Mouse (Mus musculus) cerebellum, adult 2 months (tissue): ENCODE measurements at regions not wholly inside any gene's neighbourhood (a gene's known extent, or its start where the extent isn't known, plus 50 kb on each side); places are given as distances from the start of the nearest gene placed in this dataset.

ENCODE experiments used
- DNase-seq, 2 experiments: peaks; one replicate each; pipeline ENCODE4 v3.0.0; 2021
- H3K27ac ChIP-seq: fragments of 200-500 bp; 2 replicates; pipeline ENCODE4 v1.5.1; 2012; ENCODE audit warnings: low read length, control low read depth, inconsistent platforms; ENCODE audit not compliant: insufficient read depth
- H3K27me3 ChIP-seq: fragments of 200-500 bp; 2 replicates; pipeline ENCODE4 v1.6.1; 2012; ENCODE audit warnings: inconsistent platforms, mild to moderate bottlenecking, low read length, moderate library complexity; ENCODE audit not compliant: control insufficient read depth, insufficient read depth
- H3K4me1 ChIP-seq: fragments of 200-500 bp; 2 replicates; pipeline ENCODE4 v1.6.1; 2011; ENCODE audit warnings: low read length; ENCODE audit not compliant: control insufficient read depth, insufficient read depth
- H3K4me3 ChIP-seq: fragments of 200-500 bp; replicated peaks from 2 replicates; pipeline ENCODE3; 2011; ENCODE audit warnings: mild to moderate bottlenecking, low read depth, low read length, control low read depth; ENCODE audit not compliant: insufficient read depth
- CTCF ChIP-seq: fragments of 200-500 bp; IDR thresholded peaks from 2 replicates; pipeline ENCODE4 v1.5.1; 2011; ENCODE audit warnings: low read depth, mild to moderate bottlenecking, control low read depth, low read length, moderate library complexity, borderline replicate concordance; ENCODE audit not compliant: insufficient read depth
- POLR2A ChIP-seq: fragments of 200-500 bp; IDR thresholded peaks from 2 replicates; pipeline ENCODE4 v1.6.1; 2011; ENCODE audit warnings: low read length, control low read depth, borderline replicate concordance; ENCODE audit not compliant: insufficient read depth
- WGBS: fragments of 180-500 bp; shearing (Covaris S2); methylation state at CpG from one replicate; pipeline ENCODE4 v1.1.7; 2018; 5-methylcytosine and 5-hydroxymethylcytosine counted together

DNA sequence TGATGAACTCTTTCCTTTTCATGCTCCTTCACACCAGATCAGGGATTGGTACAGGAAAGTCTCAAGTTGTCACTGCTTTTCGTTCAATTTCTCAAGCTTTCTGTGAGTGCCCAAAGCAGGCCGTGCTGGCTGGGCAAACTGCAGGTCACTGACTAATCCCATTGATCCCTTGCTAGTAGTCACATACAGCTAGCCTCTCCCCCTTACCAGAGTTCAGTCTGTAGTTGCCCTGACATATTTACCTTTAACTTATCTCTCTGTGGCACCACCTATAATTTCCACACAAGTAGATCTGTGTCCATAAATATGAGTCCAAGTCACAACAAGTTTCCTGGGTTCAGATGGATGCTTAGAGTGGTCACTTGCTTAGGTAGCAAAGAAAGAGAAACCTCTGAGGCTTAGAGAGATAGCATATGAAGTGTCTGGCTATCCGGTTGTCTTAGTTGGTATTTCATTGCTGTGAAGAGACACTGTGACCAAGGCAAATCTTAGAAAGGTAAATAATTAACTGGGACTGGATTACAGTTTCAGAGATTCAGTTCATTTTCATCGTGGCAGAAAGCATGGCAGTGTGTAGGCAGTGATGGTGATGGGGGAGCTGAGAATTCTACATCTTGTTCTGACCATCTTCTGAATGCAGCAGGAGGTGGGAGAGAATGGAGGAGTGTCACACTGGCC is 362.8 kb upstream of the Pcsk5 start:
- Histone ChIP-seq H3K27ac (no peak overlapping the region), H3K4me1 (no peaks in the 10 kb centered on the region), H3K4me3 (no peak overlapping the region), H3K27me3 (no peaks in the 10 kb centered on the region)
- WGBS, result 68% methylated on average over 4 of the region's 4 CpGs
- TF ChIP-seq CTCF (no peak), POLR2A (no peak)
- no peak for DNase-seq

DNA sequence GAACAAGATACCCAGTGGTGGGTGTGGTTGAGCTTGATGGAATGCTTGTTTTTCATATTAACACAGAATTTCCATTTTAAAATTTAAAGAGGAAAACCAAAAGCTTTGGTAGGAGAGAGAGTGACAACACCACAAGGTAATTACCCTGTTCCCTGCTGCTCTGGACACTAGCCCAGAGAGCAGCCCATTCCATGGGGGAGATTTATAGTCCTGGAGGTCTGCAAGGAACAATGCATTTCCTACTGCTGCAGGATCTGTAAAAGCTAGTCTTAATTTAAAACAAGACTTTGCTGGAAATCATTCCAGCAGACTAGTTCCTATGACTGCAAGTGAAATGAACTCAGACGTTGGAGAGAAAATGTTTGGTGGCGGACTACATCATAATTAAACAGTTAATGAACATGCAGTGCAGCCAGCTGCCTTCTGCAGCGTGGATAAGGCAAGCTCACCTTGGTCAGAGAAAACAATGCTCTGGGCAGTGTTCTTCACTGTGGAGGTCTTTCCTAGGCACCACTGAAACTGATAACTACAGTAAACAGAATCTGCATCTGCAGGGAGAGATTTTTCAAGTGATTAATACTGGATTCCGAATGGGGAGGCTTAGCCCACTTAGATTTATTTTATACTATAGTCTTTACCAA is 351.8 kb upstream of the Pcsk5 start:
- Histone ChIP-seq H3K27me3 (no peaks in the 10 kb centered on the region), H3K4me1 (no peaks in the 10 kb centered on the region), H3K27ac (no peak overlapping the region), H3K4me3 (no peak overlapping the region)
- TF ChIP-seq POLR2A, result no peak
- TF ChIP-seq CTCF, result no peak
- 44% methylated on average over 4 of the region's 4 CpGs for WGBS
- no peak for DNase-seq

DNA sequence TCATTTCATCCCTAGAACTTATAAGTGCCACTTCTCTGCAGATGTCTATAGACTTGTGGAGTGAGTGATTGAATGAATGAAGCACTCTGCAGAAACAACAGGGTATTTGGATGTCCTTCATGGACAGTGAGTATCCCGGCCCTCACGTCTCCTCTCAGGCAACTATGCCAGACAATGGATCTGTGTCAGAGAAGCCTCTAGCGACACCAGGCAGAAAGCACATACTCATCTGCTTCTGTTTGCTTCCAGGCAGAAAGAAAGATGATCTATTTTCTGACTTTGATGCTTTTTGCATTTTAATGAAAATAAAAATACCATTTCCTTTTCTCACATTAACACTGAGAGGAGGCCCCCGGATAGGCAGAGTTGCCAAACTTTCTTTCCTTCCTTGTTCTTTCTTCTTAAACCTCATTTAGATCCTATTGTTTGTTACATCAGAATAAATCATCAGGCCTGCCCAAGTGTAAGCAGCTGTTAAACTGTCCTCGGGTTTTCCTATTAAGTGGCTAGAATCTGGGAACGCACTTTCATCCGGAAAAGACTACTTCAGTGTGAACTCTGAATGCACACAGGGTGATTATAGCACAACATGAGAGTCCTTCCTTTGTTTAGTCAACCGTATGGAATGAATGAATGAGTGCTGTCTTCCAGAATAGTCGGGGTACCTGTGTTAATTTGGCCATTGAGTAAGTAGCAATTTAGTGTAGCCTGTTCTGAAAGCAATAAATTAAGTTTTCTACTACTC is 350.9 kb upstream of the Pcsk5 start:
- no peak for TF ChIP-seq CTCF
- TF ChIP-seq POLR2A, result no peak
- Histone ChIP-seq H3K27me3 (no peaks in the 10 kb centered on the region), H3K4me1 (no peaks in the 10 kb centered on the region), H3K27ac (no peak overlapping the region), H3K4me3 (no peak overlapping the region)
- DNase-seq, result no peak
- 72% methylated on average over 9 of the region's 9 CpGs for WGBS

DNA sequence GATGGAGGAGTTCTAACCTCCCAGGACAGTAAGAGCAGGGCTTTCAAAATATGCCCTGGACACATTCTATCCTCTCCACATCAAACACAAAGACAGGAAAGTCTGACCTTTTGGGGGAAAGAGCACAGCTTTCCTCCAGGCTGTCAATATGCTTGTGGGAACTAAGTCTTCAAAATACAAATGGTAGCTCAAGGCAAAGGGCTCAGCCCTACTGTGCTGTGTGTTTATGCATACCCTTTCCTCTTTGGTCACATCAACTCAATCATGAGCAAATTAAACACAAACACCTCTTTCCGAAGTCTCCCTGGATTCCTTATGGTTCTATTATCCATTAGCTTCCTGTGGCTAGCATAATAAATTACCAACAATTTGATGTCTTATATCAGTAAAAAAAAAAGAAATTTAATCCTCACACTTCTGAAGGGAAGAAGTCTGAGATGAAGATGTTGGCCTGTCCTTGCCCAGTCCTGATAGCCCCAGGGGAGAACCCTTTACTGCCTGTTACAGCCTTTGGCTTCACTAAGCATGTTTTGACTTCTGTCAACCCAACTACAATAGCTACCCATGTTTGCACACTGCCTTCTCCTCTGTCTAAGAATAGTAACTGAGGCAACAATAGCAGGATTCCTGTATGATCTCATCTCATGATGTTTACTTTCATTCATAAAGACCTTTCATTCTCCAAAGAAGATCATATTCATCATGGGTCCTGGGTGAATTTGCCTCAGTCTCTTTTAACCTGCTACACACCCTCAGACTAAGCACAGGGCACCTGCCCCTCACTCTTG is 348.5 kb upstream of the Pcsk5 start:
- no peak overlapping the region for H3K27ac ChIP-seq
- no peak for TF ChIP-seq POLR2A
- TF ChIP-seq CTCF, result no peak
- H3K4me1 ChIP-seq, result no peaks in the 10 kb centered on the region
- no peaks in the 10 kb centered on the region for H3K27me3 ChIP-seq
- 89% methylated on average over 1 of the region's 1 CpGs for WGBS
- DNase-seq, result no peak
- no peak overlapping the region for H3K4me3 ChIP-seq

DNA sequence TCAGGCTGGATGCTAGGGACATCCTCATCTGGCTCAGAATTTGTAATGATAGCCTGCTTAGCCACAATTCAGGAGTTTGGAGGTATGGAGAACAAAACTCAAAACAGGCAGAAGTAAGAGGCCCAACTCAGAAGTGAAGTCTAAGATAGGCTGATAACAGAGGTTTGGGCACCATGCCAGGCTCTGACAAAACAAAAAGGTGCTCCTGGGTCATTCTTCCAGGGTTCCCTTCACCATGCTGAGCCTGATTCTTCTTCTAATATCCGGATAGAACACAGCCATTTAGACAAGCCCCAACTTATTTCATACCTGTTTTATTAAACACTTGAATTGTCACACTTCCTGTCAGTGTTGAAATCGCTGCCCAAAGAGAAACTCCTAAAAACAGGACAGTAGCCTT is 347.8 kb upstream of the Pcsk5 start:
- Histone ChIP-seq H3K4me1 (no peaks in the 10 kb centered on the region), H3K27me3 (no peaks in the 10 kb centered on the region), H3K27ac (no peak overlapping the region), H3K4me3 (no peak overlapping the region)
- TF ChIP-seq CTCF (no peak), POLR2A (no peak)
- DNase-seq, result no peak
- 74% methylated on average over 2 of the region's 2 CpGs for WGBS

DNA sequence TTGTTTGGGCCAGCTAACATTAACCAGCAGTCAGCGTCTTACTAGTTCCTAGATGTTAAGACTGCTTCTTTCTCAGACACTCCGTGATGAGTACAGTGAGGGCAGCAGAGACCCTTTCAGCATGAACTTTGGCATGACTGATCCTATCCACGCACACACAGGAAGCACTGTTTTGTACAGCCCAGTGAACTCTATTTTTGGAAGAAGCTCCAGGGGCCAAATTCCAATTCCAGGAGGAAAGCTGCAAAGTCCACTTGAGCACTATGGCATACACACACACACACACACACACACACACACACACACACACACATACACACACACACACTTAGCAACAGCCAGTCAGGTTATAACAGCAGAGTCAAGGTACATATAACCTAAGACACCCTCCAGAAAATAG is 338.8 kb upstream of the Pcsk5 start:
- H3K4me3 ChIP-seq, result no peak overlapping the region
- no peaks in the 10 kb centered on the region for H3K27me3 ChIP-seq
- TF ChIP-seq POLR2A (no peak), CTCF (no peak)
- H3K27ac ChIP-seq, result no peak overlapping the region
- DNase-seq, result no peak
- 46% methylated on average over 3 of the region's 3 CpGs for WGBS
- H3K4me1 ChIP-seq, result no peaks in the 10 kb centered on the region

DNA sequence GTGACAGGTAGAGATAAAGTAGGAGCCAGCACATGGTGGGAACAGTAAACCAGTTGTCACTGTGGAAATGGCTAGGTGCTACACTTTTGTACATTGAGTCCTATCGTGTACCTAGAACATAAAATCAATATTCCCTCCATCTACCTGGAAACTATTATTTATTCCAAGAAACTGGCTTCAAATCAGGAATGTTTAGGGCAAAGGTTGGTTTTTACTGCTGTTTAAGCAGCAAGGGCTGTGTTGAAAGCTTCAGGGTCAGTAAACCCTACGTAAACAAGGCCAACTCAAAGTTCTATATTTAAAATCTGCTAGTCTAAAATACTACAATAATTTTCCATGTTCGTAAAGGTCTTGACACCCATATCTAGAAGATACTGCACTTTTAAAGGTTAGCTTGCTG is 309.1 kb upstream of the Pcsk5 start:
- Histone ChIP-seq H3K4me3 (no peak overlapping the region), H3K27me3 (no peaks in the 10 kb centered on the region), H3K27ac (no peak overlapping the region), H3K4me1 (no peaks in the 10 kb centered on the region)
- 95% methylated on average over 3 of the region's 3 CpGs for WGBS
- no peak for DNase-seq
- TF ChIP-seq POLR2A, result no peak
- TF ChIP-seq CTCF, result no peak
